Mouse (Mus musculus) hindbrain, embryonic 15.5 days (tissue): ENCODE data around the gene 1190002N15Rik. TPM values are rescaled to one million over a fixed set of nuclear protein-coding genes. Genes with fewer than 3 reads are reported as not detected.

Experiments used
- ATAC-seq: fragments of 200-750 bp; cut with Nextera tagmentation; 2 replicates; pipeline ENCODE4 v1.8.0; 2017; ENCODE audit warnings: low read depth, moderate number of reproducible peaks, moderate TSS enrichment; ENCODE audit not compliant: low FRiP score
- H3K27ac ChIP-seq: fragments of 300-500 bp; sonication (generic); replicated peaks from 2 replicates; pipeline ENCODE4 v1.5.1; 2015; ENCODE audit warnings: mild to moderate bottlenecking, inconsistent platforms
- H3K27me3 ChIP-seq: fragments of 300-500 bp; sonication (generic); 2 replicates; pipeline ENCODE4 v1.6.1; 2015; ENCODE audit warnings: control low read depth, inconsistent platforms
- H3K36me3 ChIP-seq: fragments of 300-500 bp; sonication (generic); 2 replicates; pipeline ENCODE4 v1.6.1; 2015; ENCODE audit warnings: control low read depth, inconsistent platforms
- H3K4me1 ChIP-seq: fragments of 300-500 bp; sonication (generic); replicated peaks from 2 replicates; pipeline ENCODE4 v1.6.1; 2015; ENCODE audit warnings: control low read depth, inconsistent platforms
- H3K4me2 ChIP-seq: fragments of 300-500 bp; sonication (generic); 2 replicates; pipeline ENCODE4 v1.6.1; 2015; ENCODE audit warnings: moderate library complexity, mild to moderate bottlenecking, inconsistent platforms
- H3K4me3 ChIP-seq: fragments of 300-500 bp; sonication (generic); 2 replicates; pipeline ENCODE4 v1.5.1; 2015; ENCODE audit warnings: mild to moderate bottlenecking, inconsistent platforms
- H3K9ac ChIP-seq: fragments of 300-500 bp; sonication (generic); 2 replicates; pipeline ENCODE4 v1.6.1; 2015; ENCODE audit warnings: inconsistent platforms
- H3K9me3 ChIP-seq: fragments of 300-500 bp; sonication (generic); 2 replicates; pipeline ENCODE4 v1.6.1; 2016; ENCODE audit warnings: control low read depth, inconsistent platforms
- WGBS: fragments of 180-500 bp; shearing (Covaris S2); methylation state at CpG from one replicate; pipeline ENCODE4 v1.1.7; 2015; 5-methylcytosine and 5-hydroxymethylcytosine counted together
- polyA plus RNA-seq: library from polyadenylated mRNA; unstranded; fragments of >200 nt; fragmentation: Nextera tagmentation; extraction: Ambion mirVana; gene quantifications from 2 replicates; pipeline ENCODE4 v1.2.1, GENCODE M21; 2015

The 1190002N15Rik gene
- polyA plus RNA-seq, 1 experiment from 2014 or later: 18.4 TPM

DNA sequence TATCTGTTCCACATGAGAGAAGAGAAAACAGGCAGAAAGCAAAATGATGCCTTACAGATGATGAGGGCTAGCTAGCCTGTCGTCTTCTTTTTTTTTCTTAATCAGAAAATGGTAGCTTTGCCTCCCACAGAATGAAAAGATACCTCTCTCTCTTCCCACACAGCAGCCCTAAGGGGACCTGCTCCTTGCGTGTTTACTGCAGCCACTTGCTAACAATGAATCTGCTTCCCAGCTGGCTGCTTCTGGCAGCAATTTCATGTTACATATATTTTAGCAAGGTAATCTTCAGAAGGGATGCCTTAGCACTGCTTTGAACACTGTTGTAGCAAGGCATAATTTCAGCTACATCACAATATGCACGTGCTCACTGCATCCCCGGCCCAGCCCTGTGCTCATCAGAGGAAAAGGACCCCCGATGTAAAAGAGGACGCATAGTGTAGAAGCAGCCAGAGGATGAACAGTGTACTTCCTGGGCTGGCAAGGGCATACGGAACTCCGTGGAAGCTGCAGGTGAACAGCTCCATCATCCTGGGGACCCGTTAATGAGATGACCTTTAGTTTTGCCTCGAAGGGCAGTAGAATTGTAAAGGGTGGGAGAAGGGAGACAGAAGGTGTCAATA is 64.8 kb downstream of the 1190002N15Rik start:
- H3K4me1 ChIP-seq: peaks cover 8% of the 10 kb centered on the region; the same call in 1 of the 2 replicates
- H3K9me3 ChIP-seq: no peaks in the 10 kb centered on the region
- H3K4me3 ChIP-seq: no peak overlapping the region
- H3K9ac ChIP-seq: no peak overlapping the region
- ATAC-seq: peak; percentile 77
- H3K27ac ChIP-seq: peak overlapping the region; percentile 52; the same call in 1 of the 2 replicates
- 57% methylated on average over 10 of the region's 10 CpGs for WGBS
- no peaks in the 10 kb centered on the region for H3K36me3 ChIP-seq
- H3K27me3 ChIP-seq: no peaks in the 10 kb centered on the region
- H3K4me2 ChIP-seq: peak overlapping the region; percentile 29; the same call in 1 of the 2 replicates

DNA sequence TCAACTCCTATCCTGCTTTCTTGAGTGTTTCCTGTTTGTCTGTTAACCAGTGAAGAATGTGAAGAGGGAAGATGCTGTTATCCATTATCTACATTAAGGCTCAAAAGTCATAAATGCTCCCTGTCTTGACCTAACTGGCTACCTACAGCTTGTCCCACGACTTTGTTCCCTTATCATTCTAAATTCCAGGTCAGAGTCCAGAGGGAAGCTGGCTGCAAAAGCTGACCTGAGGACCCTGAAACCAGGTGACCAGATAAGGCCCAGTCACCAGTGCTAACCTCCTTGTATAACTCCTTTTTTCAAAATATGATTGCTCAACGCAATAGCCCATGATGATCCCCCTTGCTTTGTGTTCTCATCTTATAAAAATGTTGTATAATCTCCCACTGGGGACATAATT is 66.4 kb downstream of the 1190002N15Rik start:
- H3K9ac ChIP-seq: no peak overlapping the region
- no peak for ATAC-seq
- no peak overlapping the region for H3K4me2 ChIP-seq
- no peaks in the 10 kb centered on the region for H3K9me3 ChIP-seq
- H3K27me3 ChIP-seq: no peaks in the 10 kb centered on the region
- H3K36me3 ChIP-seq: no peaks in the 10 kb centered on the region
- peaks cover 8% of the 10 kb centered on the region; the same call in 1 of the 2 replicates for H3K4me1 ChIP-seq
- no peak overlapping the region for H3K4me3 ChIP-seq
- WGBS: 76% methylated on average over 2 of the region's 2 CpGs
- H3K27ac ChIP-seq: no peak overlapping the region

Other genes with a start within 250 kb of the 1190002N15Rik start
- 5.1 and 6.5 TPM in 2 replicates for gene Slc9a9, start 131.8 kb upstream of the 1190002N15Rik start, polyA plus RNA-seq